Mouse (Mus musculus) urinary bladder, postnatal 36 days (tissue): ENCODE results near the gene Sgcg.

Experiments used
- DNase-seq, 2 experiments: peaks; one replicate each; pipeline ENCODE4 v3.0.0; 2022; ENCODE audit warnings: low spot score in 2 of 2, mixed read lengths in 1 of 2

Gene Sgcg

DNA sequence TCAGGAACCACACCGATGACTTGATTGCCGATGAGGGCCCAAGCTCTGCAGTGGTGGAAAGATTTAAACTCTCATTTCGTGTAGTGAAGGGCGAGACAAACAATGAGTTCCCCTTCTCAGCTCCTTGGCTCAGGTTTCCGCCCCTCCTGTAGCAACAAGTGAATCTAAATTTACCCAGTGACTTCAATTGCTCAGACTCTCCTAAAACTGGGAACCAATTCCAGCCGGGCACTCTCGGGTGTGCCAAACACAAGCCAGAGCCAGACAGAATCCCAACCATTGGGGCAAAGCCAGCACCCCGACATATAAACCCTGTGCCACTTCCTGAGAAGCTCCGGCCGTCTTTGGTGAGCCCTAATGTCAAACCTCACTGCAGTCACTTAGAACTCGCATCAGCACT lies at the start of gene Sgcg:
Gene Sgcg (minus strand): TSS at position 139 of the 400 bp plus-strand sequence.
- peak in 1 of 2 experiments; percentile 22 for DNase-seq

DNA sequence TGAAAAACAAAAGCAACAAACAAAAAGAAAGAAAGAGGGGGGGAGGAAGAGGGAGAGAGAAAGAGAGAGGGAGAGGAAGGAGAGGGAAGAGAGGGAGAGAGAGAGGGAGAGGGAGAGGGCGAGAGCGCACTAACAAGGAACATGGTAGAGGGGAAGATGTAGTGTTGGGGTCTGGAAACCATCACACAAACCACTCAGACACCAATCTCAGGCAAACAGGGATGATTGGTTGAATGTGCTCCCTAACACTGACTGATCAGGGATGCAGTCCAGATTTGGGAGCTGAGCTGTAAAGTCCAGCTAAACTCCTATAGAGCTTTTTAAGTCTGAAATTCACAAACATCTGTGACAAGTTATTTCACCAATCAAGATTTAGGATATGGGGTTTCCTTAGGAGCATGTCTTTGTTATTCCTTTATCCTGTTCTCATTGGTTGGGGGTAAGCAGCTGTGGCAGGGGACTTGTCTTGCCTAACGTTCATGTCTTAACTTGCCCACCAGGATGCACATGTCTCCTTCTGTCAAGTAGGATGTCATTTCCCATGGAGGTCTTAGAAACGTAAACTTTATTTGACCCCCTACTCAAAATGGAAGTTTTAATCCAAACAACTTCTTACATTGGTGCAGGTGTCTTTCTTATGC lies 45.8 kb upstream of the Sgcg start:
- DNase-seq = no peak

DNA sequence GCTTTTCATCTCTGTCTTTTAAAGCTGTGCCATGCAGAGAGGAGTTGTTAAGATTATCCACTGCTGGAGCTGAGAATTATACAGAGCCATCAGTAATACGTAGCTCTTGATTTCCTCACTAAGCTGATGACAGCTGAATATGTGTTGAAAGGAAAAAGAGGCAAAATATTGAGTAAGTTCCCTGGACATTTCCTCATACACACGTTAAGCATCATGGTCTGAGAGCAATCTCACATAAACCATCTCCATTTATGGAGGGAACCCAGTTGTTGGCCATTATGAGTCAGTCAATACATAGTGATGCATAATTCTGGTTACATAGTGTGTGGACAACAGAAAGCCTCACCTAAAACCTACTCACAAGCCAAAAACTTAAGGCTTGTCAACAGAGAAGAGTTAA lies 44.1 kb upstream of the Sgcg start:
- no peak for DNase-seq

GRCm38 (mm10) chr14:61301323-61301722 lies 43.0 kb upstream of the Sgcg start:
- no peak for DNase-seq

DNA sequence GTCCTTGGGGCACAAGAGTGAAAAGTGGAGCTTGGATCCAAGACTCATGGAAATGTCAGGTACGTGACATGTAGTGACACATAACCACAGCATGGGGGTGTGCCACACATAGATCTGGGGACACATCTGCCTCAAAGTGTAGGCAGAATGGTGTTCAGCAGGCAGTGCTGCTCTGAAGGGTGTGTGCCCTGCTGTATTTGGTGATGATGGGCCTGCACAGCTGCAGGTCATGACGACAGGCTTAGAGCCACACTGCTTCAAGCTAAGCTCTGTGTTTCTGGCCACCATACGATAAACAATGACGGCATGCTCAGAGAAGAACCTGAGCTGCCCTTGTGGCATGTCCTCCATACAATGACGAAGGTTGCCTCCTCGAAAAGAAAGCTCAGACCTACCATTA lies 41.5 kb upstream of the Sgcg start:
- DNase-seq = no peak

GRCm38 (mm10) chr14:61294738-61295079 lies 36.4 kb upstream of the Sgcg start:
- DNase-seq = peak in 1 of 2 experiments; percentile 29

- peak; percentile 52 to 58 for DNase-seq
Measured at GRCm38 (mm10) chr14:61293884-61294737, 35.8 kb upstream of the Sgcg start.

DNA sequence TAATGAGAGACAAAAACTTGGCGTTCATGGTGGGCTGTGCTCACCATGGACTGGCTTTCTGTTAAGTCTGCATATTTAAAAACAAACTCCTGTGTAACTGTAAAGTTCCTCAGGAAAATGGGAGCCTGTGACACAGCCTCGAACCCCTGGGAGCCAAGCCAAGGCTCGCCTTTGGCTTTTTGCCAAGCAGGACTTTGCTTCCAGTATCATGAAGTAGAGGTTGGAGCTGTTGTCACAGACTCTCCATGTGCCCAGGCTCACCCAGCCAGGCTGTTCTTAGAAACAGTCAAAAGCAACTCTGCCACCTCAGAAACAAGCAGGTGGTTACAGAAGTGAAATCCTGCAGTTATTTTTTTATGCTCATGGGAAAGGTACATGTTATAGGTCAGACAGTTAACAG lies 32.4 kb upstream of the Sgcg start:
- no peak for DNase-seq

DNA sequence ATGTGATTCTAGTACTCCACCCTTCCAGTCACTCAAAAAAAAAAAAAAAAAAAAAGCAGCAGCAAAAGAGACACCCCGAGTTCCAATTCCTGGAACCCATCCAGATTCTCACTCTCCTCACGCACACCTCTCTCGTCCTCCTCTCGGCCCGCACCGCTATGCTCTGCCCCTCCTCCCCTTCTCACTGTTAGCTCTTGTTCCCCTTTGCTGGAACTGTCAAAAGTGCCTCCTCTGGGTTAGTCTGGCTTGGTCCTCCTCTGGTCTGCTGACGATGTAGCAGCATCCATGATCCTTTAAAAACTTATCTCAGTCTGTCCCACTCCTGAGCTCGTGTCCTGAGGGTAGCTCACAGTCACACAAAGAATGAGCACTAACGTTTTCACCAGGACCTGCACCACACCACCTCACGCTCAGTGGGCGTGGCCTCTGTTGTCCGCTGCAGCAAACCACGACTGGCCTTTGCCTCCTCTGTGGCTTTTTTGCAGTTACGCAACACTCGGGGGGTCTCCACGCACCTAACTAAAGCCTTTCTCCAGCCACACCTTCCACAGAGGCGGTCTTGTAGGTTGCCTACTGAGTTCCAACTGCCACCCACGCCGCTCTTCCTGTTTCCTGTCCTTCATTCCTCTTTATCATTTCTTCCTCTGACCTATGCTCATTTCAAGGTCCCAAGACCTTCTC lies 30.5 kb upstream of the Sgcg start:
- DNase-seq = no peak

GRCm38 (mm10) chr14:61278676-61279300 lies 20.5 kb upstream of the Sgcg start:
- no peak for DNase-seq

GRCm38 (mm10) chr14:61277285-61277684 lies 19.0 kb upstream of the Sgcg start:
- DNase-seq = peak in 1 of 2 experiments; percentile 23

DNA sequence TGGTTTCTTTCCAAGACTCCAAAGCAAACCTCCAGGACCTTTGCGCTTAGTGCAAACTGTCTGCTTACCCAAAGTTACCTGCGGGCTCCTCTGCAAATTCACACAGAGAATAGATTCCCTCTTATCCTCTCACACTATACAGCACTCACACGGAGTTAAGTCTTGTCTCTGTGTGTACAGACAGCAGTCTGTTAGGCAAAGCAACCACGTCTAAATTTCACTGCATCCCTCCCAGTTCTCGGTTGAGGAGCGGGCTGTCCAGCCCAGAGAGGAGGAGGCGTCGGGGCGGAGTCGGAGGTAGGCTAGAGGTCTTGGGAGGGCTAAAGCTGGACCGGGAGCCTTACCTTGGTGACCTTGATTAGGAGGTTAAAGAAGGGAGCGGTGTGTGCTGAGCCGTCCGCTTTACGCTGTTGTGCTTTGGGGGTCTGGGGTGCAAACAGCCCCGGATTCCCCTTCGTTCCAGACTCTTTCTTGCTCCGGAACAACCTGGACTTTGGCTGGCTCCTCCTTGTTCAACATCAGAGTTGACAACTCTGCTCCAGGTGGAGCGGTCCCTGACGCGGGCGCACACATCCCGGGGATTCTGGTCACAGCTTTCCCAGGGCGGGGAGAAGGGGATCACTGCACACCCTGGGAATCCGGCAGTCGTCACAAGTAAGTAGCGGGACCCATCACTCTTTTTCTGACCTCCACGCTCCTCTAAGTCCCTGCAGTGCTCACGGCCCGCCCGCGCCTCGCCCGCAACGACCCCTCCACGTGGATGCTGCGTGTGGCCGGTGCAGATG lies 16.3 kb upstream of the Sgcg start:
- DNase-seq = no peak

DNA sequence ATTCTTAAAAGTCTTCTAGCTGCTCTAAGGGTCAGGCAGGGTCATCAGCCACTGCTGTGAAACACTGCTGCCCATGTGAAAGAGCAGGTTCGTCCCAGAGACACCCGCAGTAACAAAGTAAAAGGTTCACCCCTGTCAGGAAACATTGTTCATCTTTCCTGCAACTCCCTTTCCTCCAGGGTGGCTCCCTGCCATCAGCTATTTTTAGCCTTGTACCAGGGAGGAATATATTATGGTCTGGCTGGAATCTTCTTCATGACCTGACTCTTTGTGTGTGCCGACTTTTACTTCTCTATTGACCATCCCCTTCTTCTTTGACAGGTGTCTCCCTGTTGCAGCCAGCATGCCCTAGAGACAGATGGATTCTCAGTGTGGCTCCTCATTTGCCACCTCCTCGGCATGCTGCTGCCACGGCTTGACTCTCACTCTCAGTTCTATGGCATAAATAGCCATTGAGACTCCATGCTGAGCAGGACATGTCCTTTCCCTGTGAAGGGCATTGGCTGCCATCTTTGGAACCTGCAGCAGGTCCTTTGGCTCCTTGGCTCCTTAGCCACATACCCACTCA lies 9.7 kb upstream of the Sgcg start:
- no peak for DNase-seq

GRCm38 (mm10) chr14:61259084-61259483 lies 794 bp upstream of the Sgcg start:
- no peak for DNase-seq

DNA sequence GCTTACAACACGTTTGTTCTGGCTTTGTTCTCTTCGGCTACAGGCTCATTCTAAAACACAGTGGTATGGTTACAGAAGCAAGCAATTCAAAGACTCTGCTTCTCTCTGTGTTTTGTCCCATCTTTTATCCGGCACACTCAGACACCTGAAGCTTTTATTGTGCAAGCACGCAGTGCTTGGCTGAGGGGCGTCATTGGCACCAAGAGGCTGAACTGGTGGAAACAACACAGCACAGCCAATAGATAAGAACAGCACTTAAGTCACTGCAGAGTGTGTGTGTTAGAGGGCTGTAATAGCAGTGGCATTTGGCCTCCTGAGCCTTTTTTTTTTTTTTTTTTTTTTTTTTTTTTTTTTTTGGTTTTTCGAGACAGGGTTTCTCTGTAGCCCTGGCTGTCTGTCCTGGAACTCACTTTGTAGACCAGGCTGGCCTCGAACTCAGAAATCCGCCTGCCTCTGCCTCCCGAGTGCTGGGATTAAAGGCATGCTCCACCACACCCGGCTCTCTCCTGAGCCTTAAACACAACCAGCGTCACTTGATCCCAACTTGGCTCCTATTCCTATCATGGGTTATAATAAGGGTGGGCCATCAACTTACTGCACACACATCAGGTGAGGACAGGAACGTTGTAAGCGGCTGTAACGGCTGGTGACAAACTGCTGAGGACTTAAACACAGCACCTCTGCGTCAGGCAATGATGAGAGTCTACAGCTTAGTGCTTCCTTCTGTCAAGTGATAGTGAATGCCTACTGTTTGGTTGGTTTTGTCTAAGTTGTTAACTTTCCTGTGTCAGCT lies 5.5 kb downstream of the Sgcg start:
- DNase-seq = no peak

DNA sequence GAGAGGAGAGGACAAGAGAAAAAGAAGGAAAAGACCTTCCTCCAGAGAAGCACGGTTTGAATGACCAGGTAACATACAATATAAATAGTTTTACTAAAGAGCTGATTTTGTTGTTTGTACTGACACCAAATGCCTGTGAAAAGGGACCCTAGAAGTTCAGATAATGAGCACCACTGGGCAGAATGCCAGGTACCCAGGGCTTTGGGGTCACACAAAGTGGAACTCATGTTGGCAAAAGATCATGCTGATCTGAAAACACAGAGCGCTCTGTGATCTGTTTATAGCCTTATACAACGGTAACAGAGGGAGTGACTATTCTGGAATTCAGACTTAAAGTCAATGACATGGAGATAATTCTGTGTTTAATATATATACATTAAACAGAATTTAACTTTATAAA lies 11.8 kb downstream of the Sgcg start:
- no peak for DNase-seq

DNA sequence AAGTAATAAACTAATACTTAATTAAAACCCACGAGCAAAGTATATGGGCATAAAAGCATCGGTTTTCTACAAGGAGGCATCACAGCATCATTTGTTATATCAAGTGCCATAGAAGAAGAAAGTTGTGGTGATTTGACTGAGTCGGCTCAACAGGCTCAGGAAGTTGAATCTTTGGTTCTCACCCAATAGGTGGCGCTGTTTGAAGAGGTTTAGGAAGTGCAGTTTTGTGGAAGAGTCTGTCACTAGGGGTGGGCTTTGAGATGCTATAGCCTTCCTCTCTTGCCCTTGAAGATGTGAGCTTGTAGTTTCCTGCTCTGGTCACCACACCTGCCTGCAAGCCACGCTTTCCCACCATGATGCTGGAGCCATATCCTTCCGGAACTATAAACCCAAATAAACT lies 15.7 kb downstream of the Sgcg start:
- DNase-seq = no peak

GRCm38 (mm10) chr14:61238751-61239150 lies 19.5 kb downstream of the Sgcg start:
- DNase-seq = peak in 1 of 2 experiments; percentile 3

- DNase-seq = no peak
Measured at GRCm38 (mm10) chr14:61237101-61237654, 21.1 kb downstream of the Sgcg start.
